Mouse (Mus musculus): ENCODE measurements at regions not wholly inside any gene's neighbourhood (a gene's known extent, or its start where the extent isn't known, plus 50 kb on each side); places are given as distances from the start of the nearest gene placed in this dataset.
A peak's percentile ranks its signal among the peaks of the same experiment; 100 is the strongest.

DNA sequence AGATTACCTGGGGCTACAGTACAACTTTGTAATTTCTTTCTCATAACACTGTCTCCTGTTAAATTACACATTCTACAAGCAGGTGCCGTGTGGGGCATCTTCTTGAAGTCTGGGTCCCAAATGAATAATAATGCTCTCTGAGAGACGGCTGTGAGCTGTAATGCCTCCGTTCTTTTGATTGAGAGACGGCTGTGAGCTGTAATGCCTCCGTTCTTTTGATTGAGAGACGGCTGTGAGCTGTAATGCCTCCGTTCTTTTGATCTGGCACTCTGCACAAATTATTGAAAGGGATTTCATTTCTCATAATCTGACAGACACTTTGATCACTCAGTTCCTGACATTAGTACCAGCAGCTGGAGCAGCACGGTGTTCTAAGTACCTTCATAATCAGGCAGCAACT lies 76.5 kb upstream of the Plcb4 start:
- no peak overlapping the region for H3K4me2 ChIP-seq (replicated peaks; ENCODE audit: low read depth, low read length, severe bottlenecking)
- no peaks in the 10 kb centered on the region for H3K9me3 ChIP-seq (ENCODE audit: control insufficient read depth, low read length)
- no peaks in the 10 kb centered on the region for H3K4me1 ChIP-seq (ENCODE audit: control insufficient read depth, insufficient read depth, low read length)
- no peak for ATAC-seq (ENCODE audit: low FRiP score, low read depth)
- H3K27me3 ChIP-seq (ENCODE audit: control insufficient read depth, insufficient read depth, low read length): no peaks in the 10 kb centered on the region
- WGBS: 40% methylated on average over 8 of the region's 8 CpGs
- no peak for TF ChIP-seq POLR2A (IDR thresholded peaks at IDR 0.05; ENCODE audit: borderline replicate concordance, extremely low read depth, insufficient read depth, insufficient read length)
- H3K9ac ChIP-seq (ENCODE audit: low read depth, low read length, severe bottlenecking): no peak overlapping the region
- no peak overlapping the region for H3K4me3 ChIP-seq (replicated peaks; ENCODE audit: low read length)
- H3K27ac ChIP-seq (replicated peaks; ENCODE audit: low read depth, low read length): no peak overlapping the region
- H3K36me3 ChIP-seq (ENCODE audit: control insufficient read depth, insufficient read depth, low read length): no peaks in the 10 kb centered on the region
- DNase-seq (ENCODE audit: low spot score): no peak

- Histone ChIP-seq H3K27me3 (ENCODE audit: control insufficient read depth, insufficient read depth, low read length) (no peaks in the 10 kb centered on the region), H3K4me1 (ENCODE audit: control insufficient read depth, insufficient read depth, low read length) (no peaks in the 10 kb centered on the region), H3K4me3 (replicated peaks; ENCODE audit: low read length) (no peak overlapping the region), H3K9ac (ENCODE audit: low read depth, low read length, severe bottlenecking) (no peak overlapping the region), H3K4me2 (replicated peaks; ENCODE audit: low read depth, low read length, severe bottlenecking) (no peak overlapping the region), H3K9me3 (ENCODE audit: control insufficient read depth, low read length) (no peaks in the 10 kb centered on the region), H3K27ac (replicated peaks; ENCODE audit: low read depth, low read length) (no peak overlapping the region), H3K36me3 (ENCODE audit: control insufficient read depth, insufficient read depth, low read length) (no peaks in the 10 kb centered on the region)
- no peak for TF ChIP-seq POLR2A (IDR thresholded peaks at IDR 0.05; ENCODE audit: borderline replicate concordance, extremely low read depth, insufficient read depth, insufficient read length)
- peak; percentile 25 for DNase-seq (ENCODE audit: low spot score)
- ATAC-seq (ENCODE audit: low FRiP score, low read depth): no peak
Measured at GRCm38 (mm10) chr2:135606306-135606705, 52.5 kb upstream of the Plcb4 start.
